Mouse (Mus musculus) fibroblast of lung, adult 2 months (primary cell): ENCODE results near the gene Arpc1b.
"Not testable (repeated sequence)": the region's sequence is repeated elsewhere in the genome, so short reads cannot be mapped to it uniquely, and the experiment has no call there.

ENCODE experiments used
- DNase-seq: peaks from one replicate; pipeline ENCODE4 v3.0.0-alpha.2; 2011; ENCODE audit warnings: low read depth

The Arpc1b gene

DNA sequence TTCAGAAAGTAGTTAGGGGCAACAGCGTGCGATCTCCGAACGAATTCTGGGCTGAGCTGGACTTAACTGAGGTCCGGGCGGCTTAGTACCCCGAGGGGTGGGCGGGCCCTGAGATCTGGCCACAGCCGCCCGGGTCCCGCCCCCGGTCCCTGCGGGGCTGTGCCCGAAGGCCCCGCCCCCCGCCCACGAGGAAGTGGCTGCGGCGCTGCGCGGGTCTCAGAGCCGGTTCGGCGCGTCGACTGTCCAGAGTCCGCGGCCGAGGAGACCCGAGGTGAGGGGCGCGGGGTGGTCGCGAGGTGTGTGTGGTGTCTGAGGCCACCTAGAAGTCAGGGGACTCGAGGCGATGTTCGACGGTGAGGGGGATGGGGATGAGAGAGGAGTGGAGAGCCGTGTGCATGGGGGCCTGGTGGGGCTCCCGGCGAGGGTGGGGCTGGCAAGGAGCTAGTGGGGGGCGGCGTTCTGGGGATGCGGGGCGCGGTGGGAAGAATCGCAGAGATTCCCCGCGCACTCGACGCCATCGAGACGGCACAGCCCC, at the start of gene Arpc1b:
Gene Arpc1b, plus strand, starts transcription at position 145 of the 535 bp plus-strand sequence.
- no peak for DNase-seq

DNA sequence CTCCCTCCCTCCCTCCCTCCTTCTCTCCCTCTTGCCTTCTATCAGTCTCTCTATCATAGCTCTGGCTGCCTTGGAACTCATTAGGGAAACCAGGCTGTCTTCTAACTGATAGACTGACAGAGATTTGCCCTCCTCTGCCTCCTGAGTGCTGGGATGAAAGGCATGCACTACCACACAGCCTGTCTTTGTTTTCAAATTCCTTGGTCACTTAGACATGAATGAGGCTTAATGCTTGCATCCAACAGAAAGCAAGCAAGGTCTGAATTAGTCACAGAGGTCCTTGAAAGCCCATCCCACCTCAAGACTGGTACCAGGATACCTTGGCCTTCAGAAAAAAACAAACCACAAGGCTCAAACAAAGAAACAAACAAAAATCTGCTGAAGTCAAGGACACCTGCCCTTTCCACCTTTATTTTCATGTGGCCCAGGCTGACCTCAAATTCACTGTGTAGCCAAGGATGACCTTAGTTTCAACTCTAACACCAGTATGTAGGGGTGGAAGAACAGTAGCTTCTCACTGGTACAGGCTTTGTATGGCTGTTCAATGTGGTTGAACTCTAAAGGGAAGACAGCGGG, 49.2 kb upstream of the Arpc1b start:
- no peak for DNase-seq

DNA sequence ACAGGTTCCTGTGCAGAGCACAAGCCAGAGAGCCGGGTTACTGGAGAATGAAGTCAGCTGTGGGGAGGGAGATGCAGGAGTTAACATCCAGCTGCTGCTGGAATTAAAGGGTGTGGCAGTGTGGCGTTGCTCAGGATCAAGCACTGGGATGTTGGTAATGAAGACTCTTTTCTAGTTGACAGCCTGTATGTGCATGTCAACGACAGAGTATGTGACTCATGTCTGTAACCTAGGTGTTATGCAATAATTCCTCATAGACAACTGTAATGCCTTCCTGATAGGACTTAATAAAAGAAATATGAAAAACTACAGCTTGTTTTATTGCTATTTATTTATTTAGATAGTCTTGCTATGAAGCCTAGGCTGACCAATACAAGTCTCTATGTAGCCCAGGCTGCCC, 45.2 kb upstream of the Arpc1b start:
- no peak for DNase-seq

DNA sequence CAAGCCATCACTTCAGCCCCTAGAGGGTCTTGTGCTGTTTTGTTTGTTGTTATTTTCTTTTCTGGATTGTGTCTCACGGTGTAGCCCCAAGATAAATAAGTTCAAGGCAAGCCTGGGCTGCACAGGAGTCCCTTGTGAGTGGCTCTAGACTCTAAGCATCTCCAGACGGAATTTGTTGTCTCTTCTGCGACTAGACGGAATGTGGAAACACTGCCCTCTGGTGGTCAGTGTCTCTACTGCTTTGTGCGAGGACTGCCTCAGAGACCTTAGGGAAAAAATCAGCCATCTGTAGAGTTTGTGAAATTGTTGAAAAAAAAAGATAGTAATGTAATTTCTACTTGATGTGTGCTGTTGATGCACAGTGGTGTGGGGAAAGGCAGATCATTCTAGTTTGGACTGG, 44.3 kb upstream of the Arpc1b start:
- DNase-seq, result peak; percentile 36

DNA sequence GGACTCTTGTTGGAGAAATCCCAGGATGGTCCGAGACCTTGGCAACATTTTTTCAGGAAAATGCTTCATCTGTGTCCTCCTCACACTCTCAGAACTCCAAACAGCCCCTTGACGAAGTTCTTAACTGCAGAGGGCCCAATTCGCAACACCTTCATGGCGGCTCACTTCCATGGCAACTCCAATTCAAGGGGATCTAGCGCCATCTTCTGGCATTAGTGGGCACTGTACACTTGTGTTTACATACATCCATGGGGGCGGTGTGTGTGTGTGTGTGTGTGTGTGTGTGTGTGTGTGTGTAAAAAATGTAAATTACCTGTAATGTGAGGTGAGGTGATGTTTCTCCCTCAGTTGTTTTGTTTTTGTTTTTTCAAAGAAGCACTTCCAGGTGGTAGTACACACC, 42.7 kb upstream of the Arpc1b start:
- no peak for DNase-seq

DNA sequence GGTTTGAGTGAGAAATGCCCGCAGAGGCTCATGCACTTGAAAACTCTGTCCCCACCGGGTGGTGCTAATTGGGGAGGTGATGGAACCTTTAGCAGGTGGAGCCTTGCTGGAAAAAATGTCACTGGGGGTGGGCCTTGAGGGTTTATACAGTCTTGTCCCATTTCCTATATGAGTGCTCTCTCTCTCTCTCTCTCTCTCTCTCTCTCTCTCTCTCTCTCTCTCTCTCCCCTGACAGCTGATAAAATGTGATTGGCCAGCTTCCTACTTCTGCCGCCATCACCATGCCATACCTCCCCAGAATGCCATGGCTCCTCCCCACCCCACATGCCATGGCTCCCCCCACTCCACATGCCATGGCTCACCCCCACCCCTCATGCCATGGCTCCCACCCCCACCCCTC, 38.9 kb upstream of the Arpc1b start:
- no peak for DNase-seq

DNA sequence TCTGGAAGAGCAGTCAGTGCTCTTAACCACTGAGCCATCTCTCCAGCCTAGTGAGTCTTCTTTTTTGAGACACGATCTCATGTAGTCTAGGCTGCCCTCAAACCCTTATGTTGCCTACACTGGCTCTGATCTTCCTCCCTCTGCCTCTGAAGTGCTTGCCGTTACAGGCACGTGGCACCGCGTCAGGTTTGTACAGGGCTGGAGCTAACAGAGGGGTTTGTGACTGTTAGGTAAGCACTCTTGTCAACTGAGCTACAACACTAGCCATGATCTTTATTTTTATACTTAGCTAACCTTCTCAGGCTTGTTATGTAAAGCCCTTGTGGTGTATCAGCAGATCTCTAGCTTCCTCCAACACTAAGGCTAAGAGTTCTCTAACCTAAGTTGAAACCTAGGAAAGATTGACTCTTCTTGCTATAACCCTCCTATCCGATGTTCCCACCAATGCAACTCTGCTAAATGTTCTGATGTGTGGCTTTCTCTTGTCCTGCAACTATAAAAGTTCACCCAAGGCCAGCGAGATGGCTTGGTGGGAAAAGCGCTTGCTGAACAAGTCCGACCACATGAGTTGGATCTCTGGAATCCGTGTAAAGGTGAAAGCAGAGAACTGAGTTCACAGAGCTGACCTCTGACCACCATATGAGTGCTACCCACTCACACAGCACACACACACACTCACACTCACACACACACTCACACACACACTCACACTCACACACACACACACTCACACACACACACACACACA, 32.0 kb upstream of the Arpc1b start:
- DNase-seq, result no peak

DNA sequence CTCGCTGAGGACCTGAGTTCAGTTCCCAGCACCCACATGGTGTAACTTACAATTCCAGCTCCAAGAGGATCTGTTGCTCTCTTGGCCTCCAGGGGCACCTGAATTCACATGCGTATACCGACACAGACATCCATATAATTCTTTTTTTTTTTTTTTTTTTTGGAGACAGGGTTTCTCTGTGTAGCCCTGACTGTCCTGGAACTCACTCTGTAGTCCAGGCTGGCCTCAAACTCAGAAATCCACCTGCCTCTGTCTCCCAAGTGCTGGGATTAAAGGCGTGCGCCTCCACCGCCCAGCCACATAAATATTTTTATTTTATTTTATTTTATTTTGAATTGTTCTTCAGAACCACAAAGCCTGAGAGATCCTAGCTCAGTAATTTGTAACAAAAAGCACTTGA, 30.8 kb upstream of the Arpc1b start:
- DNase-seq, result not testable (repeated sequence)

DNA sequence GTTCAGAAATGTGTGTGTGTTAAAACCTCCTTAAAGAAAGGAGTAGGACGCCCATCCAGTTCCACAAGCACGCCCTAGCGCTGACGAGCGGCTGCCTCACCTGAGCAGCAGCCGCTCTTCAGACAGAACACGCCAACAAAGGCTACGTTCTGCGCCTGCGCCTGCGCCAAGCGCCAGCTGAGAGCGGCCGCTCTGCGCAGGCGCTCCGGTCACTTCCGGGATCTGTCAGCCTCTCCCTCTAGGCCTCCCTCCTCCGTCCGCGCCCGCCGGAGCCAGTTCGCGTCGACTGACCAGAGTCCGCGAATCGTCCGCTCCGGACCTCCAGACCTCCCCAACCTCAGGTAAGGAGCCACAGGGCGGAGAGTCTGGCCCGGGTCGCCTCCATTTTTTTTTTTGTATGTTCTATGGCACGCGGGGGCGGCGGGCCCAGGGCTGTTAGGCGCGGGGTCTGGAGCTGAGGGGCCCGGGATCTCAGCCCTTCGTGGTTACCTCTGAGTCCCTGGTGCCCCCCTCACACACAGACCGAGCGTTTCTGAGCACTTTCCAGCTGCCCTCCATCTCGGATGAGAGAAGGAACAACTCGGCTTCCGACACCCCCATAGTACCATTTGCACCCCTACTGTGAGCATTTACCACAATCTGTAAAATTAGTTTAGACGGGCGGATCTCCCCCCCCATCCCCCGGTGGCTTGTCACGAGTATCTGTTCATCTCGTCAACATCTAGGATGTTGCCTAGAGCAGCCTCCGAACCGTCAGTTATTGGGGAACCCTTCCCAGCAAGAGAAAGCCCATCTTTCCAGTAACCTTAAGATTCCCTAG, 30.2 kb upstream of the Arpc1b start, which contains the start of the genes Arpc1a and Kpna7:
Gene Arpc1a, plus strand, starts transcription at position 199 of the 820 bp plus-strand sequence.
Gene Kpna7, minus strand, starts transcription at position 399 of the 820 bp plus-strand sequence.
- peak; percentile 87 for DNase-seq

DNA sequence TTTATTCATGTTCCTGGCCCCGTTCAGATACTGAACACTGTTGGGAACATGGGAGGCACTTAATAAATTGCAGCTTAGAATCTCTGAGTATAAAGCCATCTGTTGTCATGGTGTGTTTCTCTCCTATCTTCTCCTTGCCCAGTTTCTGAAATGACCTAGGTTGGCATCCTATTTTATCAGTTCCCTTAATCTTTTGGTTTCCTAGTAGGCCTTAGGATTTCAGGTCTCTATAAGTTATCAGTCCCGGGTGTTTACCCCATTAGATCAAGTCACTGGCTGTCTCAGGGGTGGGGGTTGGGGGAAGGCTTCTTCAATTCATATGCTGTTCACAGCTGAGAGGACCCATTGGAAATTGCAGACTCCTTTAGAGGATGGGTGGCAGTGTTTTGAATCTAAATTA, 29.2 kb upstream of the Arpc1b start:
- no peak for DNase-seq

DNA sequence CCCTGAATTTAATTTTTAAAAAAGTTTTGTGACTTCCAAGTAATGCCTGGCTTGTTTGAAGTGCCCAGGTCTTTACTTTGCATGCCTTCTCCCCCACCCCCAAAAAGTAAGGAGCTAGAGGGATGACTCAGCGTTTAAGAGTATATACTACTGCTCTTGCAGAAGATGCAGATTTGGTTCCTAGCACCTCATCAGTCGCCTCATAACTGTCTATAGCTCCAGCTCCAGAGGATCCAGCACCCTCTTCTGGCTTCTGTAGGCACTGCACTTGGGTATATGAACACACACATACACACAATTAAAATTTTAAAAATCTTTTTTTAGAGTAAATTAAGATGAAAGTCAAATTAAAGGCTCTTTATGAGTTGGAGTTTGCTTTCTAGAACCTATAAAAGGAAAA, 25.8 kb upstream of the Arpc1b start:
- no peak for DNase-seq

DNA sequence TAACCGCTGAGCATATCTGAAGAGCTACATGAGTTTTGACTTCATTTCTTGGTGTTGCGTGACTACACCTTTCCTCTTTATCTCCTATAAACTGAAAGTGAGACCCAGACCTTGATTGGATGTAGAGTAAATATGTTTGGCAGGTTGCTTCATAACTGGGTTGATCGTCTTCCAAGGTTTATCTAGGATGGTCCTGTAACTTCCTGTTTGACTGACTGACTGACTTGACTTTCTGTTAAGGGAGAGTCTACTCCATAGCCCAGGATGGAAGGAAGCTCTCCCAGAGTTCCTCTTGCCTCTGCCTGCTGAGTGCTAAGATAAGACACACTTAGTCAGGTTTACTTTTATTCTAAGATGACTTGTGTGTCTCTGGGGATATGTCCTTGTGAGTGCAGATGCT, 24.1 kb upstream of the Arpc1b start:
- no peak for DNase-seq

DNA sequence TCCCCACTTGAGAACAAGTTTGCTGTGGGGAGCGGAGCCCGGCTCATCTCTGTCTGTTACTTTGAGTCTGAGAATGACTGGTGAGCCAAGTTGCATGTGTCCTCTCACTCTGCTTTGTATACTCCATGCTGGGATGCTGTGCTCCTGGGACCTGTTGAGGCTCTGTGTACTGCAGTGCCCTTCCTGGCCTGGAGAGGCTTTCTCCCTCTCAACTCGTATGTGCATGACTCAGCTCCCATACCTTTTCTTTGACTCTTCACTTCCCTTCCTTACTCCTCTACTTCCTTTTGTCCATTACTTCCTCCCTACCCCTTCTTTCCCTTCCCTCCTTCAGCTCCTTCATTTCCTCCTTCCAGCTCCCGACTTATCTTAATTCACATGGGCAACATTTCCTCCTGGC, 17.8 kb upstream of the Arpc1b start:
- no peak for DNase-seq

DNA sequence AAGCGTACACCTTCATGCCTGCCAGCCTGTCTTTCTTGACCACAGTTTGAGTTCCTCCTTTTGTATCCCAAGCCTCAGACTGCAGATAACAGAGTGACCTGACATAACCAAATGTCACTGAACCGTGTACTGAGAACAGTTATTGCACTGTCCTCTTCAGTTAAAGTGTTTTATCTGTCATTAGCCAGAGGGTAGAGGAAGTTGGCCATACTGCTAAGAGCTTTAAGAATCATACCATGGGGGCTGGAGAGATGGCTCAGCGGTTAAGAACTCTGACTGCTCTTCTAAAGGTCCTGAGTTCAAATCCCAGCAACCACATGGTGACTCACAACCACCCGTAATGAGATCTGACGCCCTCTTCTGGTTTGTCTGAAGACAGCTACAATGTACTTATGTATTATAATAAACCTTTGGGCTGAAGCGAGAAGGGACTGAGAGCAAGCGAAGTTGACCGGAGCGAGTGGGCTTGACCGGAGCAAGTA, 15.6 kb upstream of the Arpc1b start:
- DNase-seq, result no peak

DNA sequence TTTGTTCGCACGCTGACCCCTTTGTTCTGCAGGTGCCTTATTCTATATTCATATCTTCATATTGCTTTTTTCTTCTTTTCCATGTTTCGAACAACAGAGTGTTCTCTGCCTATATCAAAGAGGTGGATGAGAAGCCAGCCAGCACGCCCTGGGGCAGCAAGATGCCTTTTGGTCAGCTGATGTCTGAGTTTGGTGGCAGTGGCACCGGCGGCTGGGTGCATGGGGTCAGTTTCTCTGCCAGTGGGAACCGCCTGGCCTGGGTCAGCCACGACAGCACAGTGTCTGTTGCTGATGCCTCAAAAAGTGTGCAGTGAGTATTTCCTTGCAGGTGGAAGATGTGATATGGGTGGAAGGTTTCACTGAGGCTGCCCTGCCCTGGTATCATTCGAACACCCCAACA, 13.1 kb upstream of the Arpc1b start:
- DNase-seq, result no peak

DNA sequence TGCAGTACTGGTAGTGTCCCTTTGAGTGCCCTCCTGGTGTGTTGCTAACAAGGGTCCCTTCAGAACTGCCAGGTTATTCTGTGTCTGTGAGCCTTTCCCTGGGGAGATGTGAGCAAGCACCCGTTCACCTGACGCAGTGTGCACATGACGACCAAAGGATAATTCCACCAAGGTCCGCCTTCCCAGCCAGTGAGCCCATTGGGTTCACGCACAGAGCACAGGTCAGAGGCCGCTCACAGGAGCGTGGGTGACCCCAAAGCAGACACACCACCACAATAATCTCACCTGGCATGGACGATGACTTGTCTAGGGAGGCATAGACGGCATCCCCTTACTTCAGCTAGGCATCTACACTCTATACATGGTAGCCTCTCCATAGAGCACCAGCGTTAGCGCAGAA, 12.6 kb upstream of the Arpc1b start:
- not testable (repeated sequence) for DNase-seq

DNA sequence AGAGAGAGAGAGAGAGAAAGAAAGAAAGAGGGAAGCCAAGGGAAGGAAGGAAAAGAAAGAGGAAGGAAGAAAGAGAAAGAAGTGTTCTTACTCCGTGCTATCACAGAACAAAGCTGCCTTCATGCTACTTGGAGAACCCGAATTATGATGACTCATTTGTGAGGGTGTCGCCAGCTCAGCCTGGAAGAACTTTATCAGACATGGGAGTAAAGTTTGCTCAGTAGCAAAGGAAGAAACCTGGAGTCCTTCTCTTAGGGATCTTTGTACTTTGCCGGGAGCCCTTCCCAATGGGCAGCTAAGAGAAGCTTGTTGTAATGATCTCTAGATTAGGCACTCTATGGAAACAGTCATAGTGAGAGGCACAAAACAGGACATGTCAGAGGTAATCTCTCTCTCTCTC, 11.3 kb upstream of the Arpc1b start:
- peak; percentile 51 for DNase-seq

DNA sequence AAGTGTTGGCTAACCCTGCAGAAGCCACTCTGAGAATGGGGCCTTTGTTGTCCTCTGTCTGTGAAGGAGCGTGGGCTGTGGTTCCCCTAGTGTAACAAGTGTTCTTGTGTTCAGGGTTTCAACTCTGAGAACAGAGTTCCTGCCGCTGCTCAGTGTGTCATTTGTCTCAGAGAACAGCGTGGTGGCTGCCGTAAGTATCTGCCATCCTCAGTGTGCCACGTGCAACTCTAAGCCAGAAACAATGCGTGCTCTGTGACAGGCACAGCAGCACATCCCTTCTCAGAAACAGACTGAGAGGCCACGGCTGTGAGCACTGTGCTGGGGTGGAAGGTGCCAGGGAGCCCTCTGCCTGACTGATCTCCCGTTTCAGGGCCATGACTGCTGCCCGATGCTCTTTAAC, 9.7 kb upstream of the Arpc1b start:
- no peak for DNase-seq

DNA sequence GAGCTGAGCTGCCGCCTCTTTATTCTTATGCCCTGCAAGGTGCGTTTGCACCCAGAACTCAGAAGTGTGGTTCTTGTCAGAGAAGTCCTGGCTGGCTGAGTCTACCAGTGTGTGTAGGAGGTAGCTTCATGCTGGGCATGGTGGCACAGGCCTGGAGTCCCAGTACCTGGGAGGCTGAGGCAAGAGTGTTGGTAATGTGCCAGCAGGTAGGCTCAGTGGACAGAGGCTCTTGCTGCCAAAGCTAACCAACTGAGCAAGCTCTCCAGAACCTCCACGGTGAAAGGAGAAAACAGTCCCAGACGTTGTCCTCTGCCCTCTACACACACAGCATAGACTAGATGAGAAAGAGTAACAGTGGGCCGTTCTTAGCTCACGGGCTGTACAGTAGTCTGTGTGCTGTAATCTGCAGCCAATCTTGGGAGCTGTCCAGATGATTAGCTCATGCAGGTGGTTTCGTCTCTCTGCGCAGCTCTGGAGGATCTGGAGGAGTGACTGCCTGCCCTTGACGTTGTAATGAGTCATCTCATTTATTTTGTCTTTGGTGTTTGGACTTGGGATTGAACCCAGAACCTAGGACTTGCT, 8.2 kb upstream of the Arpc1b start:
- no peak for DNase-seq

DNA sequence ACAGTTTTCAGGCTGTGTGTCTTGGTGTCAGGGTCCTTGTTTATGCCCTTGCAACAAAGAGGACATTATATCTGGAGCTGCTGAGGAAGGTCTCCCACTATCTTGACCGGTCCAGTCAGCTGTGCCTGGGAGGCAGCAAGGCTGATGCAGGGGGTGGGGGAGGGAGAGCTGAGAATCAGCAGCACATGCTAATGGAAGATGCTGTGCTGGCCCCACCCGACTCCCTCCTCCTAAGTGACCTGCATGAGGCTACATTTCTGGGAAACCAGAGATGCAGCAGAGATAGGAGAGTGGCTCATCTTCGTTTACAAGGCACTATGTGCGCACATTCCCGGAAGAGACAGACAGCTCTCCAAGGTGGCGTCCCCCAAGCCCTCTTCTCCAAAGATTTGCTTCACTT, 3.6 kb upstream of the Arpc1b start:
- DNase-seq, result no peak

DNA sequence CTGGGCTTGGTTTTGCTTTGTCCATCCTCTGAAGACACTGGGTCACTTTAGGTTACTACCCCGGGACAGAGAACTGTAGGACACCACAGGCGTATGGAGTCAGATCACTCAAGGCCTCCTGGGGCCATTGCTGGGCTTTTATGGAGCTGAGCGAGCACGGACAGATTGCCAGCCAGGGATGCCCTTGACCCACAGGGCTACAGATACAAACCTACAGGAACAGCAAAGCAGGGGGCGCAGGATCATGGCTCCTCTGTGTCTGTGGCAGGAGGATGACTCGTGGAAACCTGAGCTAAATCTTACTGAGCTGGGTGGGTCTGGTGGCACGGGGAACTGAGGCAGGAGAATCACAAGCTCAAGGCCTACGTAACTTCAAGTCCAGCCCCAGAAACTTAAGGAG, 1.4 kb upstream of the Arpc1b start:
- no peak for DNase-seq

DNA sequence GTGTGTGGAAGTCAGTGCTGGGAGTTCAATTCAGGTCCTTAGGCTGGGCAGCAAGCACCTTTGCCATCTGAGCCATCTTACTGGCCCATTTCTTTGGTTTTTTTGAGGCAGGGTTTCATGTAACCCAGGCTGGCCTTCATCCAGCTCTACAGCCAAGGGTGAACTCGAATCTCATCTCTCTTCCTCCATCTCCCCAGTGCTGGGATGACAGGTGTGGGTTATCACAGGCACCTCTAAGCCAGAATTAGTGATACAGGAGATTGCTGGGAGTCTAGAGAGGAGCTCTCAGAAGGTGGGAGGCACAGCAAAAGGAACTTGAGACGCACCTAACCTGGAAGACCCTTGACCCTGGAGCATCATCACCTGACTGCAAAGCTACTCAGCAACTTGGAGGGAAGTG, 599 bp upstream of the Arpc1b start:
- DNase-seq, result no peak
